Mouse (Mus musculus) neutrophil, adult 5-6 weeks (primary cell): ENCODE data around the gene Lhpp. TPM values are rescaled to one million over a fixed set of nuclear protein-coding genes. Genes with fewer than 3 reads are reported as not detected.

ENCODE experiments used
- ATAC-seq: fragments of 151-379, 151-347 bp; 2 replicates; pipeline ENCODE4 v1.8.0; 2017; ENCODE audit warnings: mild to moderate bottlenecking, moderate TSS enrichment; ENCODE audit not compliant: insufficient number of reproducible peaks, poor library complexity, low FRiP score, severe bottlenecking; ENCODE audit errors: extremely low read depth
- total RNA-seq: library from RNA; stranded (forward); fragments of 200-1000 nt; gene quantifications from 2 replicates; pipeline ENCODE4 v1.2.3, GENCODE M21; 2017

The Lhpp gene
- total RNA-seq, 1 experiment from 2014 or later: 1.5 TPM

- ATAC-seq: no peak
Measured at GRCm38 (mm10) chr7:132748076-132748769, 137.8 kb downstream of the Lhpp start.

DNA sequence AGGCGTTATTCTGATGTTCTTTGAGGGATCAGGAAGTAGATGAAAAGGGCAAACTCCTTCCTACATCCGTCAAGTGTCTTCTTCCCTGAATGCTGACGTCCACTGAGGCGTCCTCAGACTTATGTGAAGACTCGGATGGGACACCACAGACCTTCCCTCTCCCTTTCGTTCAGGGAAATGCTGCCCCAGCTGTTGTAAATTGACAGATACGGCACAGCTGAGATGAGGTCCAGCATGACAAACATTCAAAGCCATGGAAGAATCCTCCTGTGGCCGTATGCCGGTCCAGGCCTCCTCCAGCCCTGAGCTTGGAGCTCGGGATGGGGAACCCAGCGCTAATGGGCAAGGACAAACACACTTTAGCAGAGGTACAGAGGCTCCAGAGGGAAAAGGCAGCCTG, 139.1 kb downstream of the Lhpp start:
- no peak for ATAC-seq

- no peak for ATAC-seq
Measured at GRCm38 (mm10) chr7:132751716-132752115, 141.3 kb downstream of the Lhpp start.

DNA sequence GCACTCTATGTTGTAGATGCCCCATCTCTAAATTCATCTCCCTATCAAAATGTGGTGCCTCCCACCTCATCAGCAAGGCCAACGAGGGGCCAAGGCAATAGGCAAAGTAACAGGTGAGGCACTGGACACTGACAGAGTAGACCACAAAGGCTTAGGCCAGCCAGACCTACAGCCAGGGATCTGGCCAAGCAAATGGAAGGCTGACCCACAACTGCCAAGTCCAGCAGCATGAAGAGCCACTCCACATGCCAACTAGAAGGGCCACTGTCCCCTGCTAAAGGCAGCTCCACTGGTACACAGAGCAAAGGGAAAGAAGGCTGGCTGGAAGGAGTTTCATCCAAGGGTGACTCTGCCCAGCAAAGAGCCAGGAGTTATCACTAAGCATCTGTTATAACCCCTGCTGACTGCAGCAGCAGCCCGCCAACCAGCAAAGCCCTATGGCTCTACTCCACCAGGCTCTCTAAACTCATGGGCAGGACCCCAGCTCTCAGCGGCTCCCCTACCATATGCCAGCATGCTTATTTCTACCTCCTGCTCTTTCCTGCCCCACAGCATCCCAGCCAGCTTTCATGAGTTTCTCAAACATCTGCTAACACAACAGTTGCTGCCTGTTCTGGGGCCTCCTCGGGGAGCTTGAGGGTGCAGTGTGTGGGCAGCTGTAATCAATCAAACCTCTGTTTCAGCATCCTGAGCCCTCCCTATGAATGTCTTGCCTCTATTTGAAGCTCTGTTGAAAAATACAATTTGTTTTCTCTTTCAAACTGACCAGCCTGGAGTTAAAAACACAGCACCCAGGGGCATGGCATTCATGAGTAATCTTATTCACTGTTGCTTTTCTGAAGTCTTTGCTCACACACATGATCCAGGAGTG, 143.3 kb downstream of the Lhpp start:
- no peak for ATAC-seq

- ATAC-seq: no peak
Measured at GRCm38 (mm10) chr7:132754389-132754750, 143.9 kb downstream of the Lhpp start.

Other genes starting within 250 kb of the Lhpp start
- 73.4 and 79.7 TPM in 2 replicates for gene Oat, start 34.2 kb upstream of the Lhpp start, total RNA-seq
- gene Nkx1-2, start 11.0 kb upstream of the Lhpp start, total RNA-seq: not detected in 2 replicates
- gene Fam53b, start 203.2 kb downstream of the Lhpp start, total RNA-seq: 19.0 and 20.4 TPM in 2 replicates
- 30.7 and 35.0 TPM in 2 replicates for gene Eef1akmt2, start 242.0 kb downstream of the Lhpp start, total RNA-seq
- gene Abraxas2, start 248.6 kb downstream of the Lhpp start, total RNA-seq: 56.4 and 67.7 TPM in 2 replicates